Mouse (Mus musculus): ENCODE data around the gene Asb10.
A peak's percentile ranks its signal among the peaks of the same experiment; 100 is the strongest.

Gene Asb10

DNA sequence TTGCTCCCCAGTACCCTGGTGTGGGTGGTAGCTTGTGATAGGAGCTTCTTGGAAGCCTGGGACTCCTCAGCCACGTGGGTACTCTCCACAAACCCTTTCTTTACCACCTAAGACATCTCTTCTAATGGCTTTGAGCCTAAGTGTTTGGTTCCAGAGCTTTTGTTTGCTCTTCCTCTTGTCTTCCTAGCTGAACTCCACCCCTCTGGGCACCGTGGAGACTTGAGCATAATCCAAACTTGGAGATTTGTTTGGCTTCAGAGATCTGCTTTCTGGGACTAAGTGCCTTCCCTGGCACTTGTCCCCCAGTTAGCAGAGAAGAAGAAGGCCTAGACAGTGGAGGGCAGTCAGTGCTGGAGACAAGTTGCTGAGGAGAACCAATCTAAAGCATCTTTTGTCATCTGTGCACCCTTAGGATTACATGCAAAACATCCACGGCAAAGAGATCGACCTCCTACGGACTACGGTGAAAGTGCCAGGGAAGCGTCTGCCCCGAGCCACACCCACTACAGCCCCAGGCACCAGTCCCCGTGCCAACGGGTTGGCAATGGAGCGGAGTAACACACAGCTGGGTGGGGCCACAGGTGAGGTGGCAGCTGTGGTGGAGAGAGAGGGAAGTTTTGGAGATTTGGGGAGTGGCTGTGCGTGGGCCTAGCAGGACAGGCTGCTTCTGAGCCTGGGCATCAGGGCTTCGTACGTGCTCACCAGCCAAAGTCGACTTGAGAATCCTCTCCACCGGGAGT, 48.1 kb downstream of the Asb10 start:
- DNase-seq (ENCODE audit: low read depth, low spot score): no peak

DNA sequence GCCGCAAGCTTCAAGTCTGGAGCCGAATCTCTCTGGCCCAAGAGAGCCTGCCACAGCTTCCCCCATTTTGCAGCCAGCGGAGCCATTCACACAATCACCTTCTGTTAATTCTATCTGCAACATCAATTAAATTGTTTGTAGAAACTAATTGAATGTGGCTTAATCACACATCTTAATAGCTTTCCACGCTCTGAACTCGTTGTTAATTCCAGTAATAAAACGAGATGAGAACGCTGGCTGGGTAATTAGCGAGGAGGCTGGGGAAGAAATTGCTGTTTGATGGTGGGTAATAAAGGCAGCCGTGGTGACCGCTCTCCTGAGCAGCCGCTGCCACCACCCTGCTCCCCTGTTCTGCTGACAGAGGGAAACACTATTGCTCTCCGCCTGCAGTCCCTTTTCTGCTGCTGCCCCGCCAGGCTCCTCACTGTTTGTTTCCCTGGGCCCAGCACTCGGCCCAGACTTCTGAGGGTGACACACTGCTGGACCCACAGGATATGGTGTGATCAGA, 50.3 kb downstream of the Asb10 start:
- DNase-seq (ENCODE audit: low read depth, low spot score): no peak

DNA sequence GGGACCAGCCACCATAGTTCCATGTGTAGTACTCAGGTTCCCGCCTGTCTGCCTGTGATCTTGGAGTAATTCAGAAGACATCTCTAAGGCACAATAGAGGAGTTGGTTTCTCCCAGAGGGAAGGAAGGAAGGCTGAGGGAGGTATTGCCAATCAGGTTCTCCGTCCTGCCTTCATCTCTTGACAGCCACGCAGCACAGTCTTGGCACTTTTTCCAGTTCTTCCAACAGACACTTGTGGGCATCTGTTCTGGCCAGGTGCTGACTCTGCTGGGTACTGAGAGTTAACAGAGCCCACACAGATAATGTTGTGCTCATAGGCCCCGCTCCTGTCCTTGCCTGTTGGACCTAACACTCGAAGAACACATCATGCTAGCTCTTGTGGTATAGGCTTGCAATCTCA, 54.0 kb downstream of the Asb10 start:
- DNase-seq (ENCODE audit: low read depth, low spot score): peak; percentile 68

DNA sequence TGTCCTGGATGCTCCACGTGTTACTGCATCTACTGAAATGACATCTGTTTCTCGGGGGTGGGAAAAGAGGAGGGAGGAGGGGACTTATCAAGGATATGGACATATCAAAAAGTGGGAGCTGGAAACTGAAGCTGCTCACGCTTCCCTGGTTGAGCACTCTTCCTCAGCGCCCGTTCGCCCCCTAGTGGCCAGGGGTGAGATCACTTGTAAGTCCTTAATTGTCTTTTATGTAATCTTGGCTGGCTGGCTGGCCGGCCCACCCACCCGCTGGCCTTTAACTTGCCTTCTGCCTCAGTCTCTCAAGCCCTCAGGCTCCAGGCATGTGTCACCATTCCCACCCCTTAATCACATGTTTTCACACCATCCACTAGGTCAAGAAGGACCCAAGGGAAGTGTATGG, 54.7 kb downstream of the Asb10 start:
- DNase-seq (ENCODE audit: low read depth, low spot score): peak; percentile 96

DNA sequence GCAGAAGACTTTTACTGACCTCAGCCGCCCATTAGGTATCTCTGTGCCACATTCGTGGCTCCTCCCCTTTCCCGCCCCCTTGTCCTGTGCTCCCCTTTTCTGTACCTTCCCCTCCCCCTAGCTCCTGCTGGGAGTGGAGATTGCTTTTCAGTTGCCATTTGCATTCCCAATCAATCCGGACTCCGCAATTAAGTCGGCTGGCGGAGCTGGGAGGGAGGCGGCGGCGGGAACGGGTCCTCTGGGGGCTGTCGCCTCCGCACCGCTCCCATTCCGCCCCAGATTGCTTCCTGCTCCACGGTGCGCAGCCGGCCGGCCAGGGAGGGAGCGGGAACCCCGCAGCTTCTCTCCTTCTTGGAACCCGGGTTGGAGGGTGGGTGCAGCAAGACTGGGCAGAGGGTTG, 55.8 kb downstream of the Asb10 start:
- peak; percentile 61 for DNase-seq (ENCODE audit: low read depth, low spot score)

DNA sequence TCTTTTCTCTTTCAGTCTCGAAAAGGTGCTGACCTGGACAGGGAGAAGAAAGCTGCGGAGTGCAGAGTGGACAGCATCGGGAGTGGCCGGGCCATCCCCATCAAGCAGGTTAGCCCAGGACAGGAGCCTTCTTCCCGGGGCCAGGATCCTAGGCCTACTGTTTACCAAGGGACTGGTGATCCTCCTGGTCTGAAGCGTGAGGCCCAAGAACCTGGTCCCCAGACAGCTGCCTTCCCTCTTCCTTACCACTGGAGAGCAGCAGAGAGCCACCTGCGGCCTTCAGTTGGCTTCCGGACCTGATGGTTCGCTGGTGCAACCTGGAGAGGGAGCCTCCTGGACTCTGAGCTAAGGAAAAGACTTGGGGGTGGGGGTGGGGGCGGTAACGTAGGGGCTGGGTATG, 57.5 kb downstream of the Asb10 start:
- peak; percentile 91 for DNase-seq (ENCODE audit: low read depth, low spot score)

All from brain, adult 2 months (tissue).